Mouse (Mus musculus): Measurements from ENCODE around the gene Sbno1. TPM values are rescaled to one million over a fixed set of nuclear protein-coding genes. Genes with fewer than 3 reads are reported as not detected.

Gene Sbno1
- polyA plus RNA-seq, 1 experiment from 2014 or later: 85.9 TPM

DNA sequence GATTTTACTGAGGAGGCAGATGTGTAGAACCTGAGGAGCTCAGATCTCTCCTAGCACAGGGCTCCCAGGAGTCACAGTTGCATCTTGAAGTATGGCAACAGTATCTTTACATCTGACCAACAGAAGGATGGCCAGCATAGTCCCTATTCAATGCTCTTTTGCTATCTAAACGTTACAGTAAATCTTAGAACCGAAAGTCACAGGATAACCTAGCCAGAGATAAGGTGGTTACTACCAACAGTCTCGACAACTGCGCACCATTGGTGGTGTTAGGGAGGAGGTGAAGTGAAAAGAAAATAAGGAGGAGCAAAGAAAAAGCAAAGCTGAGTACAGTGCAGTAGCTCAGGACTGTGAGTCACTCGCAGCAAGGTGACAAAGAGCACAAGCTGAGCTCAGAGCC is 13.6 kb downstream of the Sbno1 start:
- no peak for ATAC-seq (ENCODE audit: low FRiP score)
- Histone ChIP-seq H3K4me2 (no peak overlapping the region), H3K9me3 (replicated peaks) (no peaks in the 10 kb centered on the region), H3K4me1 (no peaks in the 10 kb centered on the region), H3K4me3 (replicated peaks) (no peak overlapping the region), H3K27me3 (replicated peaks) (no peaks in the 10 kb centered on the region), H3K36me3 (peaks cover 49% of the 10 kb centered on the region), H3K9ac (replicated peaks) (no peak overlapping the region), H3K27ac (replicated peaks) (no peak overlapping the region)
- WGBS: 95% methylated on average over 5 of the region's 5 CpGs

DNA sequence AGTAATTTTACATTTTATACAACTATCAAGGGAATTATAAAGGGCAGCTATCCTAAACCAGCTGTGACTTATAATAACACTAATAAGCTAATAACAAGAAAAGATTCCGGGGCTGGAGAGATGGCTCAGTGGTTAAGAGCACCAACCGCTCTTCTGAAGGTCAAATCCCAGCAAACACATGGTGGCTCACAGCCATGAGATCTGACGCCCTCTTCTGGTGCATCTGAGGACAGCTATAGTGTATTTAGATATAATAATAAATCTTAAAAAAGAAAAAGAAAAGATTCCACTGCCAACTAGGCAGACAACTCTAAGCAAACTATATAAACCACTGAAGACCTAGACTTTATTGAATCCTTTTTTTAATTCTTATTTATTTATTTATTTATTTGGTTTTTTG is 15.0 kb downstream of the Sbno1 start:
- no peaks in the 10 kb centered on the region for H3K9me3 ChIP-seq (replicated peaks)
- no peak overlapping the region for H3K9ac ChIP-seq (replicated peaks)
- WGBS: 83% methylated on average over 3 of the region's 3 CpGs
- H3K4me2 ChIP-seq: no peak overlapping the region
- H3K4me3 ChIP-seq (replicated peaks): no peak overlapping the region
- no peak for ATAC-seq (ENCODE audit: low FRiP score)
- H3K4me1 ChIP-seq: no peaks in the 10 kb centered on the region
- no peak overlapping the region for H3K27ac ChIP-seq (replicated peaks)
- peaks cover 59% of the 10 kb centered on the region for H3K36me3 ChIP-seq
- no peaks in the 10 kb centered on the region for H3K27me3 ChIP-seq (replicated peaks)

- ATAC-seq (ENCODE audit: low FRiP score): no peak
- no peaks in the 10 kb centered on the region for H3K9me3 ChIP-seq (replicated peaks)
Observed at GRCm38 (mm10) chr5:124393726-124394125, 32.1 kb downstream of the Sbno1 start.

GRCm38 (mm10) chr5:124392412-124392811 is 33.4 kb downstream of the Sbno1 start:
- Histone ChIP-seq H3K4me2 (no peak overlapping the region), H3K4me3 (replicated peaks) (no peak overlapping the region), H3K9me3 (replicated peaks) (no peaks in the 10 kb centered on the region), H3K27ac (replicated peaks) (no peak overlapping the region), H3K9ac (replicated peaks) (no peak overlapping the region), H3K27me3 (replicated peaks) (no peaks in the 10 kb centered on the region), H3K36me3 (peaks cover 81% of the 10 kb centered on the region), H3K4me1 (no peaks in the 10 kb centered on the region)
- 97% methylated on average over 4 of the region's 4 CpGs for WGBS
- no peak for ATAC-seq (ENCODE audit: low FRiP score)

More at GRCm38 (mm10) chr5:124393726-124394125, 32.1 kb downstream of the Sbno1 start:
- WGBS: 90% methylated on average over 7 of the region's 7 CpGs
- no peak overlapping the region for H3K9ac ChIP-seq (replicated peaks)
- no peaks in the 10 kb centered on the region for H3K4me1 ChIP-seq
- no peak overlapping the region for H3K4me2 ChIP-seq
- no peak overlapping the region for H3K27ac ChIP-seq (replicated peaks)
- H3K4me3 ChIP-seq (replicated peaks): no peak overlapping the region
- H3K27me3 ChIP-seq (replicated peaks): no peaks in the 10 kb centered on the region
- H3K36me3 ChIP-seq: peaks cover 79% of the 10 kb centered on the region

GRCm38 (mm10) chr5:124387932-124388331 is 37.9 kb downstream of the Sbno1 start:
- WGBS: 75% methylated on average over 5 of the region's 5 CpGs
- Histone ChIP-seq H3K4me2 (no peak overlapping the region), H3K9me3 (replicated peaks) (no peaks in the 10 kb centered on the region), H3K36me3 (peaks cover 86% of the 10 kb centered on the region), H3K9ac (replicated peaks) (no peak overlapping the region), H3K27me3 (replicated peaks) (no peaks in the 10 kb centered on the region), H3K4me3 (replicated peaks) (no peak overlapping the region), H3K27ac (replicated peaks) (no peak overlapping the region), H3K4me1 (no peaks in the 10 kb centered on the region)
- ATAC-seq (ENCODE audit: low FRiP score): no peak

- Histone ChIP-seq H3K9ac (replicated peaks) (no peak overlapping the region), H3K27ac (replicated peaks) (no peak overlapping the region), H3K4me1 (no peaks in the 10 kb centered on the region), H3K4me3 (replicated peaks) (no peak overlapping the region), H3K4me2 (no peak overlapping the region), H3K36me3 (peaks cover 84% of the 10 kb centered on the region), H3K9me3 (replicated peaks) (no peaks in the 10 kb centered on the region), H3K27me3 (replicated peaks) (no peaks in the 10 kb centered on the region)
- 100% methylated on average over 1 of the region's 1 CpGs for WGBS
- no peak for ATAC-seq (ENCODE audit: low FRiP score)
Observed at GRCm38 (mm10) chr5:124380121-124380520, 45.7 kb downstream of the Sbno1 start.

- Histone ChIP-seq H3K9ac (replicated peaks) (no peak overlapping the region), H3K27ac (replicated peaks) (no peak overlapping the region), H3K36me3 (peaks cover 82% of the 10 kb centered on the region), H3K27me3 (replicated peaks) (no peaks in the 10 kb centered on the region), H3K4me2 (no peak overlapping the region), H3K9me3 (replicated peaks) (no peaks in the 10 kb centered on the region), H3K4me1 (no peaks in the 10 kb centered on the region), H3K4me3 (replicated peaks) (no peak overlapping the region)
- ATAC-seq (ENCODE audit: low FRiP score): no peak
- WGBS: 92% methylated on average over 4 of the region's 4 CpGs
Observed at GRCm38 (mm10) chr5:124377149-124377548, 48.7 kb downstream of the Sbno1 start.

GRCm38 (mm10) chr5:124376401-124376800 is 49.4 kb downstream of the Sbno1 start:
- no peaks in the 10 kb centered on the region for H3K4me1 ChIP-seq
- H3K27ac ChIP-seq (replicated peaks): no peak overlapping the region
- no peak for ATAC-seq (ENCODE audit: low FRiP score)
- 95% methylated on average over 1 of the region's 1 CpGs for WGBS
- H3K4me2 ChIP-seq: no peak overlapping the region
- H3K4me3 ChIP-seq (replicated peaks): no peak overlapping the region
- no peaks in the 10 kb centered on the region for H3K27me3 ChIP-seq (replicated peaks)
- H3K9ac ChIP-seq (replicated peaks): no peak overlapping the region
- H3K9me3 ChIP-seq (replicated peaks): no peaks in the 10 kb centered on the region
- peaks cover 82% of the 10 kb centered on the region for H3K36me3 ChIP-seq

- Histone ChIP-seq H3K4me1 (no peaks in the 10 kb centered on the region), H3K36me3 (peaks cover 77% of the 10 kb centered on the region), H3K9me3 (replicated peaks) (no peaks in the 10 kb centered on the region), H3K4me3 (replicated peaks) (no peak overlapping the region), H3K27me3 (replicated peaks) (no peaks in the 10 kb centered on the region), H3K4me2 (no peak overlapping the region), H3K9ac (replicated peaks) (no peak overlapping the region), H3K27ac (replicated peaks) (no peak overlapping the region)
- no peak for ATAC-seq (ENCODE audit: low FRiP score)
- 96% methylated on average over 7 of the region's 7 CpGs for WGBS
Observed at GRCm38 (mm10) chr5:124374298-124374697, 51.5 kb downstream of the Sbno1 start.

GRCm38 (mm10) chr5:124366721-124367120 is 59.1 kb downstream of the Sbno1 start:
- H3K9ac ChIP-seq (replicated peaks): no peak overlapping the region
- WGBS: 85% methylated on average over 3 of the region's 3 CpGs
- no peaks in the 10 kb centered on the region for H3K4me1 ChIP-seq
- no peak overlapping the region for H3K27ac ChIP-seq (replicated peaks)
- peaks cover 24% of the 10 kb centered on the region for H3K36me3 ChIP-seq
- no peak overlapping the region for H3K4me2 ChIP-seq
- ATAC-seq (ENCODE audit: low FRiP score): no peak
- H3K4me3 ChIP-seq (replicated peaks): no peak overlapping the region
- no peaks in the 10 kb centered on the region for H3K27me3 ChIP-seq (replicated peaks)
- H3K9me3 ChIP-seq (replicated peaks): no peaks in the 10 kb centered on the region

- Histone ChIP-seq H3K9ac (replicated peaks) (no peak overlapping the region), H3K4me3 (replicated peaks) (no peak overlapping the region), H3K9me3 (replicated peaks) (no peaks in the 10 kb centered on the region), H3K27ac (replicated peaks) (no peak overlapping the region), H3K4me1 (no peaks in the 10 kb centered on the region), H3K4me2 (no peak overlapping the region), H3K27me3 (replicated peaks) (no peaks in the 10 kb centered on the region), H3K36me3 (peaks cover 16% of the 10 kb centered on the region)
- ATAC-seq (ENCODE audit: low FRiP score): no peak
- 97% methylated on average over 2 of the region's 2 CpGs for WGBS
Observed at GRCm38 (mm10) chr5:124365754-124366153, 60.0 kb downstream of the Sbno1 start.

DNA sequence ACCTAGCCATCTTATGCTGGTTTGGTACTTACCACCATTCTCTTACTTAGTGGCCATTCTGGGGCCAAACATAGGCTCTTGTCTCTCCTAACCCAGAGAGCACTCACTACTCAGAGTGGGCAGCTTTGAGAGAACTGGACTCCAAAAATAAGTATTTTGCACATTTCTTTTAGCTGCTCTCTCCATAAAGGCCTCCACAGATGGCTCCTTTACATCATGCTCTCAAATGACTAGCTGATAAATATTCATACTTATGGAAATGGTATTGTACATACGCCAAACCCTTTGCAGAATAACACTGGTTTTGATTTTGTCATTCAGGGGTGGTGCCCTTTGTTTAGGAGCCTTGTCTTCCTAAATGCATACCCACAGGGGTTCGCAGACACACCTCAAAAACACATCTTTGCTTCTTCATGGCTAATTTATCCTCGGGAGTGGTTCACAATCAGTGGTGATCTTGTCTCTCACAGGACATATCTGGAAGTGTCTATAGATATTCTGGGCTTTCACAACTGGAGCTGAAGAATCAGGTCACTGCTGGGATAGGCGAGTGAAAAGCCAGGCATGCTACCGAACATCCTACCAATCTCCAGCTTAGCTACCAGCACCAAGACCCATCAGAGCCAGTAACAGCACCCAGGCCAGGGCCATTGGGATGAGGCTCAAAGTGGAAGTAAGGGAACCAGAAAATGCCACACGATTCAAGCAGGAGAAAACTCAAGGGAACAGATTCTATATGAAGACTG is 61.5 kb downstream of the Sbno1 start:
- WGBS: 88% methylated on average over 6 of the region's 6 CpGs
- Histone ChIP-seq H3K4me2 (no peak overlapping the region), H3K4me3 (replicated peaks) (no peak overlapping the region), H3K9me3 (replicated peaks) (no peaks in the 10 kb centered on the region), H3K27ac (replicated peaks) (no peak overlapping the region), H3K9ac (replicated peaks) (no peak overlapping the region), H3K27me3 (replicated peaks) (no peaks in the 10 kb centered on the region), H3K36me3 (peaks cover 7% of the 10 kb centered on the region), H3K4me1 (no peaks in the 10 kb centered on the region)
- ATAC-seq (ENCODE audit: low FRiP score): no peak

All from neural tube, embryonic 15.5 days (tissue).